Mouse (Mus musculus) embryonic facial prominence, embryonic 14.5 days (tissue): ENCODE measurements at regions not wholly inside any gene's neighbourhood (a gene's known extent, or its start where the extent isn't known, plus 50 kb on each side); places are given as distances from the start of the nearest gene placed in this dataset.

ENCODE experiments used
- ATAC-seq: fragments of 200-750 bp; cut with Nextera tagmentation; 2 replicates; pipeline ENCODE4 v1.8.0; 2017; ENCODE audit warnings: low read depth, moderate number of reproducible peaks, moderate TSS enrichment
- DNase-seq: peaks from one replicate; pipeline ENCODE4 v3.0.0-alpha.2; 2015; ENCODE audit warnings: low spot score
- H3K27ac ChIP-seq: fragments of 300-500 bp; sonication (generic); replicated peaks from 2 replicates; pipeline ENCODE4 v1.5.1; 2014; ENCODE audit warnings: low read depth, mild to moderate bottlenecking, low read length, moderate library complexity
- H3K27me3 ChIP-seq: fragments of 300-500 bp; sonication (generic); replicated peaks from 2 replicates; pipeline ENCODE4 v1.6.1; 2014; ENCODE audit warnings: low read length; ENCODE audit not compliant: control insufficient read depth, insufficient read depth
- H3K36me3 ChIP-seq: fragments of 300-500 bp; sonication (generic); 2 replicates; pipeline ENCODE4 v1.6.1; 2014; ENCODE audit warnings: low read length, mixed read lengths; ENCODE audit not compliant: control insufficient read depth, insufficient read depth
- H3K4me1 ChIP-seq: fragments of 300-500 bp; sonication (generic); 2 replicates; pipeline ENCODE4 v1.6.1; 2014; ENCODE audit warnings: antibody characterized with exemption, low read length; ENCODE audit not compliant: control insufficient read depth, insufficient read depth
- H3K4me2 ChIP-seq: fragments of 300-500 bp; sonication (generic); 2 replicates; pipeline ENCODE4 v1.6.1; 2014; ENCODE audit warnings: low read depth, mild to moderate bottlenecking, low read length, moderate library complexity, mixed read lengths
- H3K4me3 ChIP-seq: fragments of 300-500 bp; sonication (generic); 2 replicates; pipeline ENCODE4 v1.5.1; 2014; ENCODE audit warnings: low read depth, mild to moderate bottlenecking, low read length
- H3K9ac ChIP-seq: fragments of 300-500 bp; sonication (generic); 2 replicates; pipeline ENCODE4 v1.6.1; 2014; ENCODE audit warnings: low read depth, mild to moderate bottlenecking, low read length, moderate library complexity, mixed read lengths
- H3K9me3 ChIP-seq: fragments of 300-500 bp; sonication (generic); 2 replicates; pipeline ENCODE4 v1.6.1; 2016; ENCODE audit warnings: low read length; ENCODE audit not compliant: control insufficient read depth
- WGBS: fragments of 180-500 bp; shearing (Covaris S2); extraction: QIAGEN DNeasy Blood & Tissue Kit; methylation state at CpG from one replicate; pipeline ENCODE4 v1.1.7; 2014; 5-methylcytosine and 5-hydroxymethylcytosine counted together

DNA sequence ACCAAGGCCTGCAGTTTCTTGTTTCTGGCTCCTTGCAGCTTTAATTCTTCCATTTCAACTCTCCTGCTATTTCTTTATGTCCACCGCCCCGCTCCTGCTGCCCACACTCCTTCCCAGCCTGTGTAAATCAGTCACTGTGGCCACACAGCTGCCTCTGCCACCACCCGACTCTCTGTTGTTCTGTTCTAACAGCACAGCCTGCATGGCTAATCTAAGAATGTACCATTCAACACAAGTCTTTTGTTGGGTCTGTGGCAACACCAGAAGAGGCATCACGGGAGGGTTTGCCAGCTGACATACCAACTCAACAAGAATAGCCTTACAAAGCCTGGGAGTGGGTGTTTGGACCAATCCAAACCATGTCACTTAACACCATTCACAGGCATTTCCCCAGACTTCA lies 264.9 kb upstream of the Pum3 start:
- 82% methylated on average over 4 of the region's 4 CpGs for WGBS
- H3K4me2 ChIP-seq: no peak overlapping the region

DNA sequence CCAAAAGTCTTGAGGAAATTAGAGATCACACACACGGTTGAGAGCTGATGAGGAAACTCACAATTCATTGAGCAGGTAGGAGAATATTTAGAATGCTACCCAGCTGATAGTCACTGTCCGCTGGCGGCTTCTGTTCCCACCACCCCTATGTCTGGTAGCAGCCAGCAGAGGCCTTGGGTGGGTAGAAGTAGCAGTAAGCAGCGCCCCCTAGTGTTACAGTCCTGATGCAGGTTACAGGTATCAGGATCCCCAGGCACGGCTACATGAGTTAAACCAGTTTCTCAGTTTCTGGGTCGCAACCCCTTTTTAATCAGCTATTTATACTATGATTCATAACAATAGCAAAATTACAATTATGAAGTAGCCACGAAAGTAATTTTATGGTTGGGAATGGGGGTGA lies 264.1 kb upstream of the Pum3 start:
- no peaks in the 10 kb centered on the region for H3K27me3 ChIP-seq
- no peaks in the 10 kb centered on the region for H3K36me3 ChIP-seq
- WGBS: 82% methylated on average over 7 of the region's 7 CpGs
- no peak overlapping the region for H3K27ac ChIP-seq
- no peak overlapping the region for H3K4me2 ChIP-seq
- no peaks in the 10 kb centered on the region for H3K4me1 ChIP-seq
- no peak overlapping the region for H3K9ac ChIP-seq
- no peak for DNase-seq
- H3K4me3 ChIP-seq: no peak overlapping the region
- H3K9me3 ChIP-seq: 0 out of 2 replicates have a peak, but pooled peaks cover 8% of the 10 kb centered on the region
- ATAC-seq: no peak

More for the DNA sequence above, 264.9 kb upstream of the Pum3 start:
- Histone ChIP-seq H3K9me3 (0 out of 2 replicates have a peak, but pooled peaks cover 8% of the 10 kb centered on the region), H3K36me3 (no peaks in the 10 kb centered on the region), H3K9ac (no peak overlapping the region), H3K4me1 (no peaks in the 10 kb centered on the region), H3K27ac (no peak overlapping the region), H3K27me3 (no peaks in the 10 kb centered on the region), H3K4me3 (no peak overlapping the region)
- DNase-seq (peak; percentile 11), ATAC-seq (no peak)

DNA sequence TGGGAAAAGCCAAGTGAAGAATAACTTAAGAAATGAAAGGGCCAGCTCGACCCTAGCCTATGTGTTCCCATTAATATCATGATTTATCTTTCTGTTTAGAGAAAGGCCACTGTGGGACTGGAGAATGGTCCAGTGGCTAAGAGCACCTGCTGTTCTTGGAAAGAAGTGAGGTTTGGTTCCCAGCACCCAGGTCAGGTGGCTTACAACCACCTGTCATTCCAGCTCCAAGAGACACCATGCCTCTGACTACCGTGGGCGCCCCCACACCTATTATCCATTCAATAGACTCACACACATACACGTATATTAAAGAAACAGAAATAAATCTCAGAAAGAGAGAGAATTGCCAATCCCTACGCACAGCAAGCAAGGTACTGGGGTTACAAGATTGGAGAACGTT lies 263.3 kb upstream of the Pum3 start:
- Histone ChIP-seq H3K9me3 (0 out of 2 replicates have a peak, but pooled peaks cover 8% of the 10 kb centered on the region), H3K36me3 (no peaks in the 10 kb centered on the region), H3K4me2 (no peak overlapping the region), H3K27me3 (no peaks in the 10 kb centered on the region), H3K4me1 (no peaks in the 10 kb centered on the region), H3K4me3 (no peak overlapping the region), H3K9ac (no peak overlapping the region), H3K27ac (no peak overlapping the region)
- WGBS: 94% methylated on average over 6 of the region's 6 CpGs
- ATAC-seq (no peak), DNase-seq (no peak)

GRCm38 (mm10) chr19:27683426-27683825 lies 253.8 kb upstream of the Pum3 start:
- no peaks in the 10 kb centered on the region for H3K4me1 ChIP-seq
- no peaks in the 10 kb centered on the region for H3K36me3 ChIP-seq
- DNase-seq (no peak), ATAC-seq (no peak)
- H3K27me3 ChIP-seq: no peaks in the 10 kb centered on the region
- 54% methylated on average over 2 of the region's 2 CpGs for WGBS
- 0 out of 2 replicates have a peak, but pooled peaks cover 5% of the 10 kb centered on the region for H3K9me3 ChIP-seq
- no peak overlapping the region for H3K4me2 ChIP-seq
- H3K9ac ChIP-seq: no peak overlapping the region
- H3K4me3 ChIP-seq: no peak overlapping the region
- no peak overlapping the region for H3K27ac ChIP-seq

DNA sequence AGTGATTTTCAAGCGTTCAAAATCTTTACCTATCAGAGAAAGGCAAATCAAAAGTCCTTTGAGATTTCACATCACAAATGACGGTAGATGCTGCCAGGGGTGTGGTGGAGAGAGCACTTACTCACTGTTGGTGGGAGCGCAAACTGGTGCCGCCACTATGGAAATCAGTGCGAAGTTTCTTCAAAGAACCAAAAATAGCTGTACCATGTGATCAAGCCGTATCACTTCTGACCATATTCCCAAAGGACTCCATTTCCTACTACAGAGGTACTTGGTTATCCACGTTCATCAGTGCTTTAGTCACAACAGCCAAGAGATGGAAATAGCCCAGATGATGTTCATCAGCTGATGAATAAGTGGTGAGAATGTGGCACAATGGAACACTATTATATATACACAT lies 249.8 kb upstream of the Pum3 start:
- Histone ChIP-seq H3K9ac (no peak overlapping the region), H3K36me3 (no peaks in the 10 kb centered on the region), H3K4me3 (no peak overlapping the region), H3K27ac (no peak overlapping the region), H3K4me2 (no peak overlapping the region), H3K4me1 (no peaks in the 10 kb centered on the region), H3K27me3 (no peaks in the 10 kb centered on the region), H3K9me3 (0 out of 2 replicates have a peak, but pooled peaks cover 5% of the 10 kb centered on the region)
- ATAC-seq: no peak
- WGBS: 77% methylated on average over 7 of the region's 7 CpGs
- DNase-seq: no peak

- no peak for DNase-seq
These were observed 243.1 kb upstream of the Pum3 start for GRCm38 (mm10) chr19:27672679-27673190.

GRCm38 (mm10) chr19:27663296-27663695 lies 233.7 kb upstream of the Pum3 start:
- no peak overlapping the region for H3K27ac ChIP-seq
- ATAC-seq: no peak
- WGBS: 78% methylated on average over 2 of the region's 2 CpGs
- no peaks in the 10 kb centered on the region for H3K4me1 ChIP-seq
- no peak overlapping the region for H3K4me3 ChIP-seq
- no peaks in the 10 kb centered on the region for H3K27me3 ChIP-seq
- H3K4me2 ChIP-seq: no peak overlapping the region
- no peaks in the 10 kb centered on the region for H3K36me3 ChIP-seq
- DNase-seq: no peak
- no peaks in the 10 kb centered on the region for H3K9me3 ChIP-seq
- H3K9ac ChIP-seq: no peak overlapping the region

More at GRCm38 (mm10) chr19:27672679-27673190, 243.1 kb upstream of the Pum3 start:
- ATAC-seq: no peak
- 86% methylated on average over 2 of the region's 2 CpGs for WGBS
- H3K4me2 ChIP-seq: no peak overlapping the region
- H3K27ac ChIP-seq: no peak overlapping the region
- H3K4me3 ChIP-seq: no peak overlapping the region
- H3K36me3 ChIP-seq: no peaks in the 10 kb centered on the region
- H3K4me1 ChIP-seq: no peaks in the 10 kb centered on the region
- no peak overlapping the region for H3K9ac ChIP-seq
- no peaks in the 10 kb centered on the region for H3K9me3 ChIP-seq
- no peaks in the 10 kb centered on the region for H3K27me3 ChIP-seq

DNA sequence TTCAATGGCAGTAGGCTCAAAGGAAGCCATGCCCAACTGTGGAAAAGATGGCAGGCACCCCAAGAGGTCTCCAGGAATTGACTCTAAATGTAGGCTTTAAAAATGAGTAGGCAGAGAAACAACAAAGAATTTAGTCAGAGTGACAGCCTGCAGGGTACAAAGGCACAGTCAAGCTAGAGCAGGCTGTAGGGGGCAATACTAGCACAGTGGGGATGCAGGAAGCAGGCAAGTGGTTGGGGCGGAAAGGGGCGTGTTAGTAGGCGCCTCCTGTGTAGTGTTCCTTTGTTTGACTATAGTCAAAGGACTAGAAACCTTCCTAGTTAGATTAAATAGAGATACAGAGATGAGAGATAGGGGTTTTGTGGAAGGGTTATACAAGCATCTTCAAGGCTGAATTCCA lies 211.4 kb upstream of the Pum3 start:
- 34% methylated on average over 3 of the region's 3 CpGs for WGBS
- Histone ChIP-seq H3K4me1 (no peaks in the 10 kb centered on the region), H3K9ac (no peak overlapping the region), H3K27ac (no peak overlapping the region), H3K36me3 (no peaks in the 10 kb centered on the region), H3K4me3 (no peak overlapping the region), H3K9me3 (no peaks in the 10 kb centered on the region), H3K27me3 (no peaks in the 10 kb centered on the region), H3K4me2 (no peak overlapping the region)
- no peak for DNase-seq
- ATAC-seq: no peak

GRCm38 (mm10) chr19:27633105-27633504 lies 203.5 kb upstream of the Pum3 start:
- Histone ChIP-seq H3K9me3 (no peaks in the 10 kb centered on the region), H3K36me3 (no peaks in the 10 kb centered on the region), H3K9ac (no peak overlapping the region), H3K4me2 (no peak overlapping the region), H3K4me1 (no peaks in the 10 kb centered on the region), H3K27ac (no peak overlapping the region), H3K27me3 (no peaks in the 10 kb centered on the region), H3K4me3 (no peak overlapping the region)
- 69% methylated on average over 6 of the region's 6 CpGs for WGBS
- DNase-seq: peak; percentile 21
- no peak for ATAC-seq
